Mouse (Mus musculus) heart, adult 8-10 months (tissue): ENCODE measurements at regions not wholly inside any gene's neighbourhood (a gene's known extent, or its start where the extent isn't known, plus 50 kb on each side); places are given as distances from the start of the nearest gene placed in this dataset. TPM values are rescaled to one million over a fixed set of nuclear protein-coding genes. Genes with fewer than 3 reads are reported as not detected.

Source experiments
- DNase-seq: peaks from one replicate; pipeline ENCODE4 v3.0.0; 2022; ENCODE audit warnings: low spot score
- microRNA-seq: library from miRNA; unstranded; fragments of <30 nt; microRNA quantifications from one replicate; pipeline ENCODE4 v1.2.0, GENCODE M21; 2022

- DNase-seq, result no peak
Measured at GRCm38 (mm10) chr2:139356280-139357010, 137.3 kb upstream of the Sptlc3 start.

GRCm38 (mm10) chr2:139362245-139362847, 131.4 kb upstream of the Sptlc3 start:
- DNase-seq, result no peak

GRCm38 (mm10) chr2:139370070-139370469, 123.6 kb upstream of the Sptlc3 start:
- DNase-seq, result no peak

GRCm38 (mm10) chr2:139380285-139380684, 113.4 kb upstream of the Sptlc3 start:
- no peak for DNase-seq

- peak; percentile 35 for DNase-seq
Measured at GRCm38 (mm10) chr2:139381628-139382027, 112.1 kb upstream of the Sptlc3 start.

- DNase-seq, result no peak
Measured at GRCm38 (mm10) chr2:139413559-139413958, 80.2 kb upstream of the Sptlc3 start.

GRCm38 (mm10) chr2:139417506-139417905, 76.2 kb upstream of the Sptlc3 start:
- DNase-seq, result no peak

GRCm38 (mm10) chr2:139422678-139423077, 71.0 kb upstream of the Sptlc3 start:
- DNase-seq, result no peak

GRCm38 (mm10) chr2:139423413-139423812, 70.3 kb upstream of the Sptlc3 start:
- DNase-seq, result no peak

Small RNAs in the stretch of these regions (microRNA-seq; reads per million reads assigned to microRNA genes)
- gene Mir1952, result not detected
